Mouse (Mus musculus): ENCODE measurements around the gene Pnck. TPM values are rescaled to one million over a fixed set of nuclear protein-coding genes. Genes with fewer than 3 reads are reported as not detected.

The Pnck gene
- polyA plus RNA-seq, 1 experiment, result not detected

- TF ChIP-seq FLI1 (IDR thresholded peaks at IDR 0.05; ENCODE audit: low read length) (no peak), GATA1 (IDR thresholded peaks at IDR 0.05; ENCODE audit: borderline replicate concordance, low read length) (no peak)
- H3K4me3 ChIP-seq (replicated peaks), result no peak overlapping the region
- H3K36me3 ChIP-seq (replicated peaks; ENCODE audit: low read length), result no peaks in the 10 kb centered on the region
- peaks cover 22% of the 10 kb centered on the region for H3K27me3 ChIP-seq (replicated peaks)
- 0 out of 2 replicates have a peak, but pooled peaks cover 4% of the 10 kb centered on the region for H3K4me1 ChIP-seq
- H3K9me3 ChIP-seq, result no peaks in the 10 kb centered on the region; the same call in 1 of the 2 replicates
Measured at GRCm38 (mm10) chrX:73650869-73651268, 9.0 kb downstream of the Pnck start.

DNA sequence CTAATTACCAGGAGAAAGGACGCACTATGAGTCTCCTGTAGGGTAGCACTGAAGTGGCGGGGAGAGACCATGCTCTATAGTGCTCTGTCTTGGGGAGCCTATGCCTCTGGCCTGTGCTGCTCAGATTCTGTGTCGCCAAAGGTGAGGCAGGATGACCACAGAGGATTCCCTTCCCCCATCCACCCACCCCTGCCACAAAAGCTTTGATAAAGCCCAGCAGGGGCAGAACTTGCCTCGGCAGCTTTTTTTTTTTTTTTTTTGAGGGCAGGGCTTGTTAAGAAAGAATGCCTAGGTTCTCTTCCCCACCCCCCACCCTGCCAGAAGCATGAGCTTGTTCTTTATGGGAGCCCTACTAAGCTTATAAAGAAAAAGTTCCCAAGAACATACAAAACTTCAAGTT lies 14.8 kb downstream of the Pnck start:
- TF ChIP-seq GATA1 (IDR thresholded peaks at IDR 0.05; ENCODE audit: borderline replicate concordance, low read length) (no peak), FLI1 (IDR thresholded peaks at IDR 0.05; ENCODE audit: low read length) (no peak)
- H3K36me3 ChIP-seq (replicated peaks; ENCODE audit: low read length), result no peaks in the 10 kb centered on the region
- peaks cover 48% of the 10 kb centered on the region for H3K27me3 ChIP-seq (replicated peaks)
- no peak overlapping the region for H3K4me3 ChIP-seq (replicated peaks)
- peaks cover 2% of the 10 kb centered on the region; the same call in 1 of the 2 replicates for H3K4me1 ChIP-seq
- H3K9me3 ChIP-seq, result peaks cover 6% of the 10 kb centered on the region; the same call in 1 of the 2 replicates

DNA sequence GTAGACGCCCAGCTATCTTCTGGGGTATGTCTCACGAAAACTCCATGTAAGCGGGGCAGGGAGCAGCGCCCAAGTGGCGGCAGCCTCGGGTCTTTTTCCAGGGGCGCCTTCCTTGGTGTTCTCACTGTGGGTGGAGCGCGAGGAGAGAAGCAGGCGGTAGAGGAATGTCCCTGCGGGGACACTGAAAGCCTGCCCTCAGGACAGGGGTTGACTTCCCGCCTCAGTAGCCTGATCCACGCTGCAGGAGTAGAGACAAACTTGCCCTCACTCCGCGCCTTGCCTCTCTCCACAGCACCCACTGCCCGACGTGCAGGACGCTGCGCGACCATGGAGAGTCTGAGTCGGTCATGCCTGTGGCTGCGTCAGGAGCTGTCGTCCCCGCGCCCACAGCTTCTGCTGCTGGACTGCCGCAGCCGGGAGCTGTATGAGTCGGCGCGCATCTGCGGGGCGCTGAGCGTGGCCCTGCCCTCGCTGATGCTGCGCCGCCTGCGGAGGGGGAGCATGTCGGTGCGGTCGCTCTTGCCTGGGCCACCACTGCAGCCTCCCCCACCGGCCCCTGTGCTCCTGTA lies 19.9 kb downstream of the Pnck start:
- Histone ChIP-seq H3K36me3 (replicated peaks; ENCODE audit: low read length) (no peaks in the 10 kb centered on the region), H3K4me1 (peaks cover 26% of the 10 kb centered on the region), H3K27me3 (replicated peaks) (peaks cover 94% of the 10 kb centered on the region), H3K9me3 (peaks cover 14% of the 10 kb centered on the region; the same call in 1 of the 2 replicates), H3K4me3 (replicated peaks) (peak overlapping the region; percentile 88)
- TF ChIP-seq GATA1 (IDR thresholded peaks at IDR 0.05; ENCODE audit: borderline replicate concordance, low read length) (no peak), FLI1 (IDR thresholded peaks at IDR 0.05; ENCODE audit: low read length) (no peak)

- TF ChIP-seq GATA1 (IDR thresholded peaks at IDR 0.05; ENCODE audit: borderline replicate concordance, low read length) (no peak), FLI1 (IDR thresholded peaks at IDR 0.05; ENCODE audit: low read length) (no peak)
Measured at GRCm38 (mm10) chrX:73639255-73639675, 20.7 kb downstream of the Pnck start, which contains the start of gene Dusp9. Dusp9 (plus strand) TSS chrX:73639419.

DNA sequence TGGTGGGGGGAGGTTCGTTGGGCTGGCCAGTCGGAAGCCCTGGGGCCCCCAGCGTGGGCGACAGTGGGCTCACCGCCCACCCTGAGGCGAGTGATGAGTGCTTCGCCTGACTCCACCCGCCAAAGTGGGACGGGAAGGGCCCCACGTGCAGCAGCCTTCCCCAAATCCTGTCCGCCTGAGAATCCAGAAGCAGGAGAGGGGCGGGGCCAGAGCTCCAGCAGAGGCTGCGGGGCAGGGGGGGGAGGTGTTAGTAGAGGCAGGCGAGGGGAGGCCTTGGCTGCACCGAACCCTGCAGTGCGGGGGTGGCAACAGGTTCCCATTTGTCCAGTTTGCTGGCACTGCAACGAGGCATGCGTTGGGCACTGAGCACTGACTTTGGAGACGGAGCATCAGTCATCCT lies 22.5 kb downstream of the Pnck start:
- Histone ChIP-seq H3K36me3 (replicated peaks; ENCODE audit: low read length) (no peaks in the 10 kb centered on the region), H3K4me3 (replicated peaks) (peak overlapping the region; percentile 23), H3K4me1 (peaks cover 26% of the 10 kb centered on the region), H3K9me3 (peaks cover 14% of the 10 kb centered on the region; the same call in 1 of the 2 replicates), H3K27me3 (replicated peaks) (peaks cover 97% of the 10 kb centered on the region)
- TF ChIP-seq GATA1 (IDR thresholded peaks at IDR 0.05; ENCODE audit: borderline replicate concordance, low read length), result no peak
- no peak for TF ChIP-seq FLI1 (IDR thresholded peaks at IDR 0.05; ENCODE audit: low read length)

More at GRCm38 (mm10) chrX:73639255-73639675, 20.7 kb downstream of the Pnck start, which contains the start of gene Dusp9:
- Histone ChIP-seq H3K9me3 (peaks cover 14% of the 10 kb centered on the region; the same call in 1 of the 2 replicates), H3K36me3 (replicated peaks; ENCODE audit: low read length) (no peaks in the 10 kb centered on the region), H3K4me3 (replicated peaks) (peak within 1 kb of the TSS; percentile 88), H3K4me1 (peaks cover 26% of the 10 kb centered on the region), H3K27me3 (replicated peaks) (peaks cover 96% of the 10 kb centered on the region)

GRCm38 (mm10) chrX:73635425-73635824 lies 24.5 kb downstream of the Pnck start:
- peaks cover 98% of the 10 kb centered on the region for H3K27me3 ChIP-seq (replicated peaks)
- H3K4me3 ChIP-seq (replicated peaks), result peak overlapping the region; percentile 50
- H3K4me1 ChIP-seq, result peaks cover 30% of the 10 kb centered on the region
- H3K9me3 ChIP-seq, result 0 out of 2 replicates have a peak, but pooled peaks cover 11% of the 10 kb centered on the region
- TF ChIP-seq GATA1 (IDR thresholded peaks at IDR 0.05; ENCODE audit: borderline replicate concordance, low read length), result no peak
- no peak for TF ChIP-seq FLI1 (IDR thresholded peaks at IDR 0.05; ENCODE audit: low read length)
- no peaks in the 10 kb centered on the region for H3K36me3 ChIP-seq (replicated peaks; ENCODE audit: low read length)

- Histone ChIP-seq H3K9me3 (no peaks in the 10 kb centered on the region), H3K27me3 (replicated peaks) (peaks cover 65% of the 10 kb centered on the region), H3K4me3 (replicated peaks) (no peak overlapping the region), H3K36me3 (replicated peaks; ENCODE audit: low read length) (no peaks in the 10 kb centered on the region), H3K4me1 (peaks cover 9% of the 10 kb centered on the region)
- TF ChIP-seq FLI1 (IDR thresholded peaks at IDR 0.05; ENCODE audit: low read length) (no peak), GATA1 (IDR thresholded peaks at IDR 0.05; ENCODE audit: borderline replicate concordance, low read length) (no peak)
Measured at GRCm38 (mm10) chrX:73626981-73627380, 32.9 kb downstream of the Pnck start.

GRCm38 (mm10) chrX:73619890-73620289 lies 40.0 kb downstream of the Pnck start:
- TF ChIP-seq GATA1 (IDR thresholded peaks at IDR 0.05; ENCODE audit: borderline replicate concordance, low read length) (no peak), FLI1 (IDR thresholded peaks at IDR 0.05; ENCODE audit: low read length) (no peak)
- H3K4me3 ChIP-seq (replicated peaks), result no peak overlapping the region
- peaks cover 4% of the 10 kb centered on the region for H3K4me1 ChIP-seq
- H3K9me3 ChIP-seq, result no peaks in the 10 kb centered on the region
- no peaks in the 10 kb centered on the region for H3K36me3 ChIP-seq (replicated peaks; ENCODE audit: low read length)
- H3K27me3 ChIP-seq (replicated peaks), result peaks cover 45% of the 10 kb centered on the region

DNA sequence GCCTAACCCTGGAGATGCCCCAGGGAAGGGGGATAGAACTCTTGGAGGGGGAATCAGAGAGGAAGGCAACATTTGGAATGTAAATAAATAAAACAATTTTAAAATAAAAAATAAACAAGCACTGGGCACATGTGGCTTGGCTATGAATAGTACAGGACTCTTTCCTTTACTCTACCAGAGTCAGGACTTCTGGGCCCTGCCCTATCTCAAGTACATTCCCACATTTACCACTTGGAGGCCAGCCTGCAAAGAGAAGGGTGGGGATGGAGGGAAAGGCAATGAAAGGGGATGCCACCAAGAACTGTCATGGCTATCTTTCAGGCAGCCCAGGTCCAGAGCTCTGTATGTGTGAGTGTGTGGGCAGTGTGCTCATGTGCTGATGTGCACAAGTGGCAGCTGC lies 40.5 kb downstream of the Pnck start:
- peaks cover 4% of the 10 kb centered on the region; the same call in 1 of the 2 replicates for H3K4me1 ChIP-seq
- H3K4me3 ChIP-seq (replicated peaks), result no peak overlapping the region
- TF ChIP-seq FLI1 (IDR thresholded peaks at IDR 0.05; ENCODE audit: low read length) (no peak), GATA1 (IDR thresholded peaks at IDR 0.05; ENCODE audit: borderline replicate concordance, low read length) (no peak)
- H3K9me3 ChIP-seq, result no peaks in the 10 kb centered on the region
- H3K27me3 ChIP-seq (replicated peaks), result peaks cover 44% of the 10 kb centered on the region
- H3K36me3 ChIP-seq (replicated peaks; ENCODE audit: low read length), result no peaks in the 10 kb centered on the region

GRCm38 (mm10) chrX:73615876-73616275 lies 44.0 kb downstream of the Pnck start:
- H3K4me1 ChIP-seq, result peaks cover 4% of the 10 kb centered on the region; the same call in 1 of the 2 replicates
- TF ChIP-seq FLI1 (IDR thresholded peaks at IDR 0.05; ENCODE audit: low read length) (no peak), GATA1 (IDR thresholded peaks at IDR 0.05; ENCODE audit: borderline replicate concordance, low read length) (no peak)

More at GRCm38 (mm10) chrX:73615876-73616275, 44.0 kb downstream of the Pnck start:
- Histone ChIP-seq H3K36me3 (replicated peaks; ENCODE audit: low read length) (no peaks in the 10 kb centered on the region), H3K9me3 (no peaks in the 10 kb centered on the region), H3K4me3 (replicated peaks) (no peak overlapping the region), H3K27me3 (replicated peaks) (peaks cover 51% of the 10 kb centered on the region)

All from megakaryocyte, embryonic 14.5 days (primary cell).